25 mouse cellular contexts compared by ENCODE assay signal in genomic region chr7:110180613-110181012, GRCm38 (mm10). TPM values are rescaled to one million over a fixed set of nuclear protein-coding genes. Genes with fewer than 3 reads are reported as not detected.
DNase-seq lines count a peak whose midpoint lies in the region; ATAC-seq and TF ChIP-seq lines count a peak whose summit lies in the region.
"Had no signal": no experiment of that assay in that cellular context is flagged by ENCODE, and none has a peak within 500 bp of the region (broad histone marks: within the 10 kb centered on the region; RNA-seq: fewer than 3 reads in every experiment).

No protein-coding gene starts in this region.

- no peak overlapping the region for H3K9ac ChIP-seq in CH12.LX (ENCODE audit: insufficient read depth, low read depth)
- no peak overlapping the region for H3K9ac ChIP-seq in forebrain, embryonic 16.5 days (replicated peaks; ENCODE audit: low read depth, low read length)
- H3K9ac ChIP-seq: embryonic facial prominence, embryonic 12.5 days; embryonic facial prominence, embryonic 15.5 days; heart, embryonic 13.5 days; hindbrain, embryonic 14.5 days had no signal

- H3K4me3 ChIP-seq in CH12.LX (replicated peaks in 1 of 3; ENCODE audit: low read depth in 2 of 3, low read length in 2 of 3, poor library complexity in 1 of 3): no peak overlapping the region
- no peak overlapping the region for H3K4me3 ChIP-seq in forebrain, embryonic 16.5 days (replicated peaks; ENCODE audit: low read length)
- H3K4me3 ChIP-seq: embryonic facial prominence, embryonic 12.5 days; embryonic facial prominence, embryonic 15.5 days; heart, adult 2 months; heart, embryonic 10.5 days; heart, embryonic 13.5 days had no signal

- no peaks in the 10 kb centered on the region for H3K27me3 ChIP-seq in CH12.LX (replicated peaks)
- no peaks in the 10 kb centered on the region for H3K27me3 ChIP-seq in forebrain, embryonic 16.5 days (replicated peaks; ENCODE audit: control insufficient read depth, insufficient read depth, low read length)
- H3K27me3 ChIP-seq: embryonic facial prominence, embryonic 12.5 days; embryonic facial prominence, embryonic 15.5 days; heart, embryonic 13.5 days had no signal

- no peak overlapping the region for H3K27ac ChIP-seq in CH12.LX (ENCODE audit: insufficient read depth, low read depth)
- H3K27ac ChIP-seq in forebrain, embryonic 16.5 days (ENCODE audit: low read length): no peak overlapping the region
- H3K27ac ChIP-seq: embryonic facial prominence, embryonic 12.5 days; embryonic facial prominence, embryonic 15.5 days; heart, adult 2 months; heart, embryonic 10.5 days; heart, embryonic 13.5 days; hindbrain, embryonic 14.5 days; hindbrain, postnatal 0 days had no signal

- H3K36me3 ChIP-seq in CH12.LX (replicated peaks in 1 of 2; ENCODE audit: control insufficient read depth in 1 of 2, insufficient read depth in 1 of 2, low read length in 1 of 2): no peaks in the 10 kb centered on the region
- no peaks in the 10 kb centered on the region for H3K36me3 ChIP-seq in forebrain, embryonic 16.5 days (ENCODE audit: control insufficient read depth, insufficient read depth)
- H3K36me3 ChIP-seq: embryonic facial prominence, embryonic 12.5 days; embryonic facial prominence, embryonic 15.5 days; heart, embryonic 10.5 days; heart, embryonic 13.5 days had no signal

- H3K4me2 ChIP-seq in CH12.LX (ENCODE audit: insufficient read depth, low read depth, poor library complexity, severe bottlenecking): no peak overlapping the region
- H3K4me2 ChIP-seq in forebrain, embryonic 16.5 days (ENCODE audit: low read length): no peak overlapping the region
- H3K4me2 ChIP-seq: embryonic facial prominence, embryonic 12.5 days; embryonic facial prominence, embryonic 15.5 days; heart, embryonic 13.5 days; hindbrain, embryonic 14.5 days had no signal

- no peak for TF ChIP-seq EP300 in CH12.LX (IDR thresholded peaks at IDR 0.05; ENCODE audit: low read length)

- no peaks in the 10 kb centered on the region for H3K9me3 ChIP-seq in CH12.LX (replicated peaks; ENCODE audit: low read length)
- H3K9me3 ChIP-seq in forebrain, embryonic 16.5 days (ENCODE audit: control insufficient read depth, low read length): no peaks in the 10 kb centered on the region
- H3K9me3 ChIP-seq: embryonic facial prominence, embryonic 12.5 days; embryonic facial prominence, embryonic 15.5 days; heart, embryonic 10.5 days; heart, embryonic 13.5 days had no signal

- no peak for ATAC-seq in forebrain, embryonic 16.5 days
- ATAC-seq: activated CD4-positive, CD25-positive, alpha-beta regulatory T cell, adult 4 months; forebrain, embryonic 14.5 days; hindbrain, postnatal 0 days; inflammation-experienced regulatory T-cells, adult 6 months; intestine, embryonic 16.5 days had no signal

- TF ChIP-seq POLR2A in CH12.LX (IDR thresholded peaks at IDR 0.05; ENCODE audit: low read depth, low read length): no peak

- DNase-seq in 3134 (ENCODE audit: extremely low read depth, insufficient read length, low spot score) (peak; percentile 38), CH12.LX (ENCODE audit: extremely low read depth) (peak; percentile 35), adipocyte (ENCODE audit: low spot score) (peak; percentile 25)
- no peak for DNase-seq in urinary bladder, postnatal 25 days (ENCODE audit: low spot score)
- DNase-seq in lung, postnatal 25 days (ENCODE audit: low spot score): no peak
- DNase-seq: adrenal gland, postnatal 10 days; adrenal gland, postnatal 36 days; cerebellum, adult 18-20 months; cerebellum, adult 9-10 months; cerebellum, postnatal 14 days; gastrocnemius, postnatal 36 days; heart, adult 2 months; heart, postnatal 14 days; heart, postnatal 4 days had no signal

- TF ChIP-seq CTCF in CH12.LX (conservative IDR thresholded peaks at IDR 0.05 in 1 of 2, IDR thresholded peaks at IDR 0.05 in 1 of 2; ENCODE audit: low read depth in 2 of 2, low read length in 2 of 2): no peak

- H3K4me1 ChIP-seq in CH12.LX (ENCODE audit: control insufficient read depth in 1 of 2, insufficient read depth in 2 of 2): peaks cover 11 to 60% of the 10 kb centered on the region in 2 experiments
- H3K4me1 ChIP-seq in forebrain, embryonic 16.5 days (replicated peaks; ENCODE audit: control insufficient read depth, insufficient read depth, low read length): no peaks in the 10 kb centered on the region
- H3K4me1 ChIP-seq: embryonic facial prominence, embryonic 12.5 days; embryonic facial prominence, embryonic 15.5 days; heart, embryonic 13.5 days had no signal

- H3K79me2 ChIP-seq in CH12.LX (replicated peaks; ENCODE audit: control insufficient read depth, extremely low read depth, insufficient read depth, poor library complexity, severe bottlenecking): no peaks in the 10 kb centered on the region

- no peak for TF ChIP-seq RAD21 in CH12.LX (IDR thresholded peaks at IDR 0.05; ENCODE audit: low read depth, low read length)

- in situ Hi-C loops in CH12.LX (cut with MboI; ENCODE audit: low pct_ligation_motif_present, low pct_unique_long_range_greater_than_20kb, low sequenced_read_pairs): no loop called here

- dilution Hi-C loops in CH12.LX (cut with MboI; ENCODE audit: extremely low pct_ligation_motif_present, extremely low pct_unique_long_range_greater_than_20kb, low sequenced_read_pairs): no loop called here

TF ChIP-seq in CH12.LX, 34 proteins besides CTCF, POLR2A, EP300 and RAD21:
- TF ChIP-seq NRF1 (IDR thresholded peaks at IDR 0.05; ENCODE audit: low read depth, low read length): no peak
- no peak for TF ChIP-seq UBTF (IDR thresholded peaks at IDR 0.05; ENCODE audit: low read depth, low read length)
- TF ChIP-seq MXI1 (IDR thresholded peaks at IDR 0.05; ENCODE audit: low read depth, low read length): no peak
- TF ChIP-seq USF2 (conservative IDR thresholded peaks at IDR 0.05; ENCODE audit: low read depth, low read length): no peak
- TF ChIP-seq TBP (conservative IDR thresholded peaks at IDR 0.05; ENCODE audit: low read depth, low read length): no peak
- TF ChIP-seq ELF1 (IDR thresholded peaks at IDR 0.05; ENCODE audit: low read depth, low read length): no peak
- no peak for TF ChIP-seq NELFE (IDR thresholded peaks at IDR 0.05; ENCODE audit: low read depth, low read length)
- no peak for TF ChIP-seq RCOR1 (conservative IDR thresholded peaks at IDR 0.05; ENCODE audit: low read depth, low read length)
- peak; percentile 28; the same call in 1 of the 2 replicates for TF ChIP-seq ETS1 (conservative IDR thresholded peaks at IDR 0.05; ENCODE audit: low read depth, low read length)
- TF ChIP-seq MEF2A (IDR thresholded peaks at IDR 0.05; ENCODE audit: borderline replicate concordance, low read depth, low read length): peak; percentile 21; the same call in 1 of the 2 replicates
- TF ChIP-seq KAT2A (IDR thresholded peaks at IDR 0.05; ENCODE audit: insufficient replicate concordance, low read length): no peak
- TF ChIP-seq SIN3A (IDR thresholded peaks at IDR 0.05; ENCODE audit: low read length): no peak
- no peak for TF ChIP-seq MAZ (IDR thresholded peaks at IDR 0.05; ENCODE audit: low read depth, low read length)
- 0 out of 2 replicates have a peak, but pooled peaks have one; percentile 18 for TF ChIP-seq IRF4 (IDR thresholded peaks at IDR 0.05; ENCODE audit: low read depth, low read length)
- no peak for TF ChIP-seq E2F4 (IDR thresholded peaks at IDR 0.05; ENCODE audit: insufficient replicate concordance, low read depth, low read length)
- TF ChIP-seq ZC3H11A (IDR thresholded peaks at IDR 0.05; ENCODE audit: low read depth, low read length): no peak
- TF ChIP-seq MYC (IDR thresholded peaks at IDR 0.05; ENCODE audit: low read depth, low read length): no peak
- TF ChIP-seq BHLHE40 (IDR thresholded peaks at IDR 0.05; ENCODE audit: low read depth, low read length): peak; percentile 87

RNA-seq across cellular contexts. Expression of gene Swap70, which starts 40.9 kb away (rescaled TPM):
- total RNA-seq in CH12.LX (2012; rRNA removed) (296 and 297 TPM in 2 replicates), CH12.LX (2014; rRNA removed) (398 and 409 TPM in 2 replicates)
- 370 and 388 TPM in 2 replicates for polyA plus RNA-seq in CH12.LX (2012; ENCODE audit: insufficient read length, low read depth)
- polyA plus RNA-seq in forebrain, embryonic 16.5 days (2015; fragmentation: Nextera tagmentation; extraction: Ambion mirVana): 11.7 and 13.2 TPM in 2 replicates

RNA-seq across cellular contexts. Expression of gene Wee1, which starts 58.8 kb away (rescaled TPM):
- total RNA-seq in CH12.LX (2012; rRNA removed) (10.1 and 12.3 TPM in 2 replicates), CH12.LX (2014; rRNA removed) (12.2 and 14.2 TPM in 2 replicates)
- polyA plus RNA-seq in CH12.LX (2012; ENCODE audit: insufficient read length, low read depth): 26.9 and 30.3 TPM in 2 replicates
- 8.9 and 10.2 TPM in 2 replicates for polyA plus RNA-seq in forebrain, embryonic 16.5 days (2015; fragmentation: Nextera tagmentation; extraction: Ambion mirVana)

Comparison
In these comparisons a context has a peak if more than half of its experiments do, and no peak if none do; other contexts are left out.
1. DNase-seq: peak in 3134 (single experiment), CH12.LX (single experiment) and adipocyte (single experiment); none in urinary bladder, postnatal 25 days (single experiment) and lung, postnatal 25 days (single experiment).
2. RNA of gene Swap70, which starts 40.9 kb away (polyA plus RNA-seq): 370 to 388 TPM in CH12.LX; 11.7 to 13.2 TPM in forebrain, embryonic 16.5 days; every median in the first group is over 10 times any median in the second.